Mouse (Mus musculus): Measurements from ENCODE around the gene Pmm1. TPM values are rescaled to one million over a fixed set of nuclear protein-coding genes. Genes with fewer than 3 reads are reported as not detected.
"Not testable (repeated sequence)": the region's sequence is repeated elsewhere in the genome, so short reads cannot be mapped to it uniquely, and the experiment has no call there.

Gene Pmm1
- polyA plus RNA-seq, 1 experiment from 2014 or later: 108 TPM

GRCm38 (mm10) chr15:81921255-81921654 lies 39.5 kb downstream of the Pmm1 start:
- Histone ChIP-seq H3K4me1 (replicated peaks) (peaks cover 41% of the 10 kb centered on the region), H3K9ac (no peak overlapping the region), H3K27ac (replicated peaks) (peak overlapping the region; percentile 43), H3K36me3 (peaks cover 1% of the 10 kb centered on the region), H3K9me3 (no peaks in the 10 kb centered on the region), H3K27me3 (no peaks in the 10 kb centered on the region), H3K4me2 (no peak overlapping the region), H3K4me3 (no peak overlapping the region)
- 71% methylated on average over 5 of the region's 5 CpGs for WGBS
- ATAC-seq (ENCODE audit: low FRiP score, low read depth): no peak

DNA sequence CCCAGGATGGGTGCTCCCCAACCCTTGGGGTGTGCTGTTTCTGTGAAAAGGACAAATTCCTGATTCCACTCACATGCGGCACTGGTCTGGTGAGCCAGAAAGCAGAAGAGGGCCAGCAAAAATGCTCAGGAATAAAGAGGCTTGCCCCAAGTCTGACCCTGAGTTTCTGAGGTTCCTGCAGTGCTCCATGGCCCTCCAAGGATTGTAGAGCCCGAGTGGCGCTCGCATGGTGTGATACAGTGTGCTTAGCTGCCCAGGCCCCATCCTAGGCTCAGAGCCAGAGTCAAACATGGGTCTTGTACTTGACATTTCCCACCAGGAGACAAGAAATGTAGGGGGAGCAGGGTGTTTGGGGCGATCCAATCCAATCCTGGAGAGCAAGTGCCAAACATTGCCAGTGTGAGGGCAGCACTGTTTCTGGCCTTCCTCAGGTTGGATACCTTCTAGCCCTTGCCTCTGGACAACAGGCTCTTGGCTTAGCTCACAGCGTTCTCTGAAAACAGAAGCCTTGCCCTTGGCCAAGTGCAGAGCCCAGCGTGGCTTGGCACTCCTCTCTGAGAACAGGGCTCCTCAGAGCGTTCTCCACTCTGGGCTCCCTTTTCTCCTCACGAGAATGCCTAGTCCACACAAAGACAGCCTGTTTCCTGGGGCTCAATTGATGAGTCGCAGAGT lies 40.0 kb downstream of the Pmm1 start:
- ATAC-seq (ENCODE audit: low FRiP score, low read depth): peak; percentile 59
- H3K27ac ChIP-seq (replicated peaks): peak overlapping the region; percentile 43
- H3K4me3 ChIP-seq: no peak overlapping the region
- no peaks in the 10 kb centered on the region for H3K27me3 ChIP-seq
- peaks cover 7% of the 10 kb centered on the region for H3K36me3 ChIP-seq
- no peak overlapping the region for H3K9ac ChIP-seq
- H3K9me3 ChIP-seq: no peaks in the 10 kb centered on the region
- H3K4me2 ChIP-seq: no peak overlapping the region
- H3K4me1 ChIP-seq (replicated peaks): peaks cover 41% of the 10 kb centered on the region
- WGBS: 74% methylated on average over 10 of the region's 10 CpGs

GRCm38 (mm10) chr15:81919062-81919461 lies 41.7 kb downstream of the Pmm1 start:
- H3K27ac ChIP-seq (replicated peaks): no peak overlapping the region
- no peak for ATAC-seq (ENCODE audit: low FRiP score, low read depth)

GRCm38 (mm10) chr15:81917621-81918463 lies 42.9 kb downstream of the Pmm1 start:
- no peak for ATAC-seq (ENCODE audit: low FRiP score, low read depth)
- no peak overlapping the region for H3K4me2 ChIP-seq
- WGBS: 60% methylated on average over 6 of the region's 6 CpGs
- no peaks in the 10 kb centered on the region for H3K27me3 ChIP-seq
- H3K4me1 ChIP-seq (replicated peaks): 0 out of 2 replicates have a peak, but pooled peaks cover 15% of the 10 kb centered on the region
- no peak overlapping the region for H3K27ac ChIP-seq (replicated peaks)
- H3K4me3 ChIP-seq: no peak overlapping the region
- peaks cover 35% of the 10 kb centered on the region for H3K36me3 ChIP-seq
- no peaks in the 10 kb centered on the region for H3K9me3 ChIP-seq
- no peak overlapping the region for H3K9ac ChIP-seq

More at GRCm38 (mm10) chr15:81919062-81919461, 41.7 kb downstream of the Pmm1 start:
- Histone ChIP-seq H3K4me1 (replicated peaks) (peaks cover 25% of the 10 kb centered on the region), H3K9me3 (no peaks in the 10 kb centered on the region), H3K9ac (no peak overlapping the region), H3K4me3 (no peak overlapping the region), H3K36me3 (peaks cover 23% of the 10 kb centered on the region), H3K4me2 (no peak overlapping the region), H3K27me3 (no peaks in the 10 kb centered on the region)
- WGBS: 84% methylated on average over 5 of the region's 5 CpGs

- peaks cover 41% of the 10 kb centered on the region for H3K36me3 ChIP-seq
- H3K4me1 ChIP-seq (replicated peaks): 0 out of 2 replicates have a peak, but pooled peaks cover 11% of the 10 kb centered on the region
- no peaks in the 10 kb centered on the region for H3K27me3 ChIP-seq
- WGBS: 87% methylated on average over 12 of the region's 12 CpGs
- H3K4me2 ChIP-seq: no peak overlapping the region
- H3K4me3 ChIP-seq: no peak overlapping the region
- H3K27ac ChIP-seq (replicated peaks): no peak overlapping the region
- no peaks in the 10 kb centered on the region for H3K9me3 ChIP-seq
- no peak overlapping the region for H3K9ac ChIP-seq
- ATAC-seq (ENCODE audit: low FRiP score, low read depth): no peak
Measured at GRCm38 (mm10) chr15:81917201-81917600, 43.5 kb downstream of the Pmm1 start.

- ATAC-seq (ENCODE audit: low FRiP score, low read depth): no peak
- no peak overlapping the region for H3K4me3 ChIP-seq
- no peaks in the 10 kb centered on the region for H3K9me3 ChIP-seq
- H3K4me2 ChIP-seq: no peak overlapping the region
- H3K36me3 ChIP-seq: peaks cover 56% of the 10 kb centered on the region
- 85% methylated on average over 5 of the region's 5 CpGs for WGBS
- 0 out of 2 replicates have a peak, but pooled peaks cover 7% of the 10 kb centered on the region for H3K4me1 ChIP-seq (replicated peaks)
- no peaks in the 10 kb centered on the region for H3K27me3 ChIP-seq
- H3K27ac ChIP-seq (replicated peaks): no peak overlapping the region
- H3K9ac ChIP-seq: no peak overlapping the region
Measured at GRCm38 (mm10) chr15:81915663-81916062, 45.1 kb downstream of the Pmm1 start.

- 0 out of 2 replicates have a peak, but pooled peaks cover 7% of the 10 kb centered on the region for H3K4me1 ChIP-seq (replicated peaks)
- H3K27me3 ChIP-seq: no peaks in the 10 kb centered on the region
- WGBS: 93% methylated on average over 5 of the region's 5 CpGs
- no peak overlapping the region for H3K4me3 ChIP-seq
- no peak overlapping the region for H3K4me2 ChIP-seq
- peaks cover 64% of the 10 kb centered on the region for H3K36me3 ChIP-seq
- no peak for ATAC-seq (ENCODE audit: low FRiP score, low read depth)
- no peaks in the 10 kb centered on the region for H3K9me3 ChIP-seq
- no peak overlapping the region for H3K27ac ChIP-seq (replicated peaks)
- H3K9ac ChIP-seq: no peak overlapping the region
Measured at GRCm38 (mm10) chr15:81914668-81915067, 46.1 kb downstream of the Pmm1 start.

GRCm38 (mm10) chr15:81912498-81912897 lies 48.2 kb downstream of the Pmm1 start:
- Histone ChIP-seq H3K4me3 (no peak overlapping the region), H3K4me1 (replicated peaks) (no peaks in the 10 kb centered on the region), H3K27me3 (no peaks in the 10 kb centered on the region), H3K9me3 (no peaks in the 10 kb centered on the region), H3K27ac (replicated peaks) (no peak overlapping the region), H3K9ac (no peak overlapping the region), H3K4me2 (no peak overlapping the region), H3K36me3 (peaks cover 83% of the 10 kb centered on the region)
- WGBS: 80% methylated on average over 2 of the region's 2 CpGs
- ATAC-seq (ENCODE audit: low FRiP score, low read depth): no peak

GRCm38 (mm10) chr15:81908767-81909166 lies 52.0 kb downstream of the Pmm1 start:
- not testable (repeated sequence) for H3K9ac ChIP-seq; H3K4me1 ChIP-seq (replicated peaks); H3K27ac ChIP-seq (replicated peaks); H3K27me3 ChIP-seq; ATAC-seq (ENCODE audit: low FRiP score, low read depth); H3K9me3 ChIP-seq; H3K4me3 ChIP-seq; H3K4me2 ChIP-seq
- peaks cover 91% of the 10 kb centered on the region for H3K36me3 ChIP-seq
- 91% methylated on average over 4 of the region's 4 CpGs for WGBS

DNA sequence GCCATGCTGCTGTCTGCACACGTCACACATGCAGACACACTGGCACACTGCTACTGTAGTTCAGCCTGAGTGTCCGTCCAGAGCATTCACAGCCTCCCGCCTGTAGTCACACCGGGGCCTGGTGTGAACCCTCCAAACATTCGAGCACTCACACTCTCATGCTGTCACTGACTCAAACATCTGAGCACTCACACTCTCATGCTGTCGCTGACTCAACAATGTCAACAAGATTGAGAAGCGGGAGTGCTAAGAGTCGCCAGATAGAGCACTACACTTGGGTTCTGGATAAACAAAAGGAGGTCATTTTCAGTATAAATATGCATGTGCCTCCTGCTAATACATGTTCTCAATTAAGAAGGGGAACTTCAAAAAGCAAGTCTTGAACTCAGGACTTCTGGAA lies 52.8 kb downstream of the Pmm1 start:
- no peak overlapping the region for H3K4me2 ChIP-seq
- ATAC-seq (ENCODE audit: low FRiP score, low read depth): no peak
- H3K27me3 ChIP-seq: no peaks in the 10 kb centered on the region
- H3K4me3 ChIP-seq: no peak overlapping the region
- no peak overlapping the region for H3K27ac ChIP-seq (replicated peaks)
- 92% methylated on average over 8 of the region's 8 CpGs for WGBS
- H3K36me3 ChIP-seq: peaks cover 91% of the 10 kb centered on the region
- no peak overlapping the region for H3K9ac ChIP-seq
- no peaks in the 10 kb centered on the region for H3K4me1 ChIP-seq (replicated peaks)
- H3K9me3 ChIP-seq: no peaks in the 10 kb centered on the region

- WGBS: 37% methylated on average over 2 of the region's 2 CpGs
- Histone ChIP-seq H3K4me1 (replicated peaks) (no peaks in the 10 kb centered on the region), H3K27me3 (no peaks in the 10 kb centered on the region), H3K4me2 (no peak overlapping the region), H3K36me3 (peaks cover 89% of the 10 kb centered on the region), H3K9me3 (no peaks in the 10 kb centered on the region), H3K27ac (replicated peaks) (no peak overlapping the region), H3K9ac (no peak overlapping the region), H3K4me3 (no peak overlapping the region)
- no peak for ATAC-seq (ENCODE audit: low FRiP score, low read depth)
Measured at GRCm38 (mm10) chr15:81904939-81905338, 55.8 kb downstream of the Pmm1 start.
